Mouse (Mus musculus) heart, postnatal 0 days (tissue): Measurements from ENCODE around the gene Zfp541.

Experiments
- CTCF ChIP-seq: IDR thresholded peaks from 2 replicates; pipeline ENCODE4 v1.5.1; 2016; ENCODE audit warnings: antibody characterized with exemption, control low read depth, low read depth
- EP300 ChIP-seq: IDR thresholded peaks from 2 replicates; pipeline ENCODE4 v1.6.1; 2016; ENCODE audit warnings: antibody characterized with exemption, low read depth

DNA sequence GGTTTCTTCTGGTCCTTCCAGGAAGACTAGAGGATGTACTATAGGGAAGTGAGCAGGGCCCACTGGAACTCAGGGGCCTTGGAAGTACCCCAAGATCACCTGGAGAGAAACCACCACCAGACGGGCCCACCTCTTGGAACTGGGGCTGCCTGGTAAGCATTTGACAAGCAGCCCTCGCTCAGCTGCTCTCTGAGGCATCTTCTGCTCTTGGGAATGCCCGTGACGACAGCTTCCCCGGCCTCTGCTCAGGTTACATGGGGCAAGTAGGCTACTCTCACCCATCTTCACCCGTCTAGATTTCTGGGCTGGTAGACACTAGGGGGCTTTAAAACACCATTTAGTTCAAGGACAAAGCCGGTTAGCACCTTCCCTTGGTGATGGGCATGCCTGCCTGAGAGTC, 39.5 kb downstream of the Zfp541 start:
- TF ChIP-seq CTCF: no peak
- no peak for TF ChIP-seq EP300
